Mouse (Mus musculus) heart, postnatal 10 days (tissue): ENCODE results near the gene Fam173b. TPM values are rescaled to one million over a fixed set of nuclear protein-coding genes. Genes with fewer than 3 reads are reported as not detected.

Source experiments
- DNase-seq, 2 experiments: peaks; one replicate each; pipeline ENCODE4 v3.0.0; 2021
- intact Hi-C: fragments of 180-260 bp; cut with DNase I; formaldehyde crosslinking; loops from one replicate; pipeline ENCODE4 v1.15.1; 2025
- total RNA-seq, 2 experiments: library from RNA; stranded (reverse); gene quantifications; 2 replicates each; pipeline ENCODE4 v1.2.3; 2021

Gene Fam173b
- total RNA-seq, 2 experiments from 2014 or later = 15.3 to 16.4 TPM

- intact Hi-C loops = loop anchor here (2.0 to 5.0 kb wide), 5 partner anchors 54 to 271 kb away; partner anchors contain the start of genes March6 and Ropn1l
- DNase-seq = no peak
Observed at GRCm38 (mm10) chr15:31586088-31586487, 15.6 kb upstream of the Fam173b start.

- intact Hi-C loops = loop anchor here (2.0 to 5.0 kb wide), 5 partner anchors 54 to 272 kb away; partner anchors contain the start of genes March6 and Ropn1l
- DNase-seq = peak; percentile 90 to 94
Observed at GRCm38 (mm10) chr15:31586519-31586918, 15.1 kb upstream of the Fam173b start.

GRCm38 (mm10) chr15:31587789-31588188 lies 13.9 kb upstream of the Fam173b start:
- intact Hi-C loops = loop anchor here (2.0 to 5.0 kb wide), 5 partner anchors 55 to 273 kb away; partner anchors contain the start of genes March6 and Ropn1l
- no peak for DNase-seq

GRCm38 (mm10) chr15:31588989-31589640 lies 12.5 kb upstream of the Fam173b start:
- intact Hi-C loops = loop anchor here (5.0 kb wide), 3 partner anchors 57 to 137 kb away; partner anchors contain the start of genes March6 and Ropn1l
- peak in 1 of 2 experiments; percentile 17 for DNase-seq

GRCm38 (mm10) chr15:31590176-31590575 lies 11.5 kb upstream of the Fam173b start:
- intact Hi-C loops = no loop called here
- no peak for DNase-seq

GRCm38 (mm10) chr15:31592531-31592930 lies 9.1 kb upstream of the Fam173b start:
- DNase-seq = no peak
- intact Hi-C loops = no loop called here

GRCm38 (mm10) chr15:31594260-31594659 lies 7.4 kb upstream of the Fam173b start:
- DNase-seq = no peak
- intact Hi-C loops = no loop called here

- no peak for DNase-seq
- intact Hi-C loops = no loop called here
Observed at GRCm38 (mm10) chr15:31595651-31596050, 6.0 kb upstream of the Fam173b start.

GRCm38 (mm10) chr15:31599834-31600233 lies 1.8 kb upstream of the Fam173b start:
- peak in 1 of 2 experiments; percentile 25 for DNase-seq
- intact Hi-C loops = loop anchor here (5.0 kb wide), 2 partner anchors 68 to 642 kb away; partner anchors contain the start of genes March6 and Sema5a

GRCm38 (mm10) chr15:31601279-31601645 lies 390 bp upstream of the Fam173b start:
- DNase-seq = no peak

GRCm38 (mm10) chr15:31602426-31602825 lies 774 bp downstream of the Fam173b start:
- peak; percentile 63 to 65 for DNase-seq
- intact Hi-C loops = loop anchor here (5.0 kb wide), 2 partner anchors 70 to 640 kb away; partner anchors contain the start of genes March6 and Sema5a

More at GRCm38 (mm10) chr15:31601279-31601645, 390 bp upstream of the Fam173b start:
- intact Hi-C loops = loop anchor here (5.0 kb wide), 2 partner anchors 69 to 641 kb away; partner anchors contain the start of genes March6 and Sema5a

- intact Hi-C loops = loop anchor here (5.0 kb wide), 2 partner anchors 71 to 639 kb away; partner anchors contain the start of genes March6 and Sema5a
- no peak for DNase-seq
Observed at GRCm38 (mm10) chr15:31603113-31603512, 1.5 kb downstream of the Fam173b start.

- DNase-seq = peak; percentile 21 to 43
- intact Hi-C loops = no loop called here
Observed at GRCm38 (mm10) chr15:31606821-31607220, 5.2 kb downstream of the Fam173b start.

- peak; percentile 47 to 49 for DNase-seq
- intact Hi-C loops = loop anchor here (10.0 kb wide), 1 partner anchor 824 kb away; no protein-coding TSS in a partner anchor
Observed at GRCm38 (mm10) chr15:31611027-31611426, 9.4 kb downstream of the Fam173b start.

GRCm38 (mm10) chr15:31611976-31612375 lies 10.3 kb downstream of the Fam173b start:
- no peak for DNase-seq
- intact Hi-C loops = loop anchor here (10.0 kb wide), 1 partner anchor 823 kb away; no protein-coding TSS in a partner anchor

- DNase-seq = no peak
- intact Hi-C loops = loop anchor here (10.0 kb wide), 1 partner anchor 821 kb away; no protein-coding TSS in a partner anchor
Observed at GRCm38 (mm10) chr15:31613826-31614453, 12.3 kb downstream of the Fam173b start.

GRCm38 (mm10) chr15:31614666-31615065 lies 13.0 kb downstream of the Fam173b start:
- DNase-seq = no peak
- intact Hi-C loops = loop anchor here (10.0 kb wide), 1 partner anchor 820 kb away; no protein-coding TSS in a partner anchor

- intact Hi-C loops = loop anchor here (10.0 kb wide), 1 partner anchor 818 kb away; no protein-coding TSS in a partner anchor
- DNase-seq = no peak
Observed at GRCm38 (mm10) chr15:31617261-31617660, 15.6 kb downstream of the Fam173b start.

- peak; percentile 28 to 37 for DNase-seq
- intact Hi-C loops = loop anchor here (10.0 kb wide), 1 partner anchor 815 kb away; no protein-coding TSS in a partner anchor
Observed at GRCm38 (mm10) chr15:31619521-31619920, 17.9 kb downstream of the Fam173b start.

- intact Hi-C loops = no loop called here
- DNase-seq = no peak
Observed at GRCm38 (mm10) chr15:31627277-31628154, 25.9 kb downstream of the Fam173b start.
